Mouse (Mus musculus) intestine, postnatal 0 days (tissue): ENCODE measurements around the gene Magi2. TPM values are rescaled to one million over a fixed set of nuclear protein-coding genes. Genes with fewer than 3 reads are reported as not detected.

Experiments
- ATAC-seq: fragments of 200-750 bp; cut with Nextera tagmentation; 2 replicates; pipeline ENCODE4 v1.8.0; 2017; ENCODE audit warnings: mild to moderate bottlenecking, moderate TSS enrichment, moderate library complexity
- H3K27ac ChIP-seq: fragments of 300-500 bp; sonication (generic); 2 replicates; pipeline ENCODE4 v1.5.1; 2014; ENCODE audit warnings: mild to moderate bottlenecking, low read depth, low read length, moderate library complexity
- H3K27me3 ChIP-seq: fragments of 300-500 bp; sonication (generic); replicated peaks from 2 replicates; pipeline ENCODE4 v1.6.1; 2014; ENCODE audit warnings: low read length, mixed read lengths; ENCODE audit not compliant: control insufficient read depth, insufficient read depth
- H3K36me3 ChIP-seq: fragments of 300-500 bp; sonication (generic); 2 replicates; pipeline ENCODE4 v1.6.1; 2014; ENCODE audit warnings: mild to moderate bottlenecking, moderate library complexity; ENCODE audit not compliant: control insufficient read depth, insufficient read depth
- H3K4me1 ChIP-seq: fragments of 300-500 bp; sonication (generic); replicated peaks from 2 replicates; pipeline ENCODE4 v1.6.1; 2014; ENCODE audit warnings: antibody characterized with exemption, low read length, mixed read lengths; ENCODE audit not compliant: control insufficient read depth, insufficient read depth
- H3K4me2 ChIP-seq: fragments of 300-500 bp; sonication (generic); replicated peaks from 2 replicates; pipeline ENCODE4 v1.6.1; 2014; ENCODE audit warnings: low read depth, mild to moderate bottlenecking, moderate library complexity
- H3K4me3 ChIP-seq: fragments of 300-500 bp; sonication (generic); 2 replicates; pipeline ENCODE4 v1.5.1; 2014; ENCODE audit warnings: low read depth, low read length
- H3K9ac ChIP-seq: fragments of 300-500 bp; sonication (generic); 2 replicates; pipeline ENCODE4 v1.6.1; 2014; ENCODE audit warnings: mild to moderate bottlenecking, low read depth, low read length
- H3K9me3 ChIP-seq: fragments of 300-500 bp; sonication (generic); 2 replicates; pipeline ENCODE4 v1.6.1; 2016; ENCODE audit warnings: mixed run types; ENCODE audit not compliant: control insufficient read depth
- CTCF ChIP-seq: sonication (generic); IDR thresholded peaks from 2 replicates; pipeline ENCODE4 v1.5.1; 2016; ENCODE audit warnings: low read depth, mild to moderate bottlenecking, control low read depth, antibody characterized with exemption, moderate library complexity
- WGBS: fragments of 180-500 bp; shearing (Covaris S2); extraction: QIAGEN DNeasy Blood & Tissue Kit; methylation state at CpG from one replicate; pipeline ENCODE4 v1.1.7; 2014; 5-methylcytosine and 5-hydroxymethylcytosine counted together
- polyA plus RNA-seq: library from polyadenylated mRNA; unstranded; fragments of >200 nt; fragmentation: Nextera tagmentation; extraction: Ambion mirVana; gene quantifications from 2 replicates; pipeline ENCODE4 v1.2.1, GENCODE M21; 2015

The Magi2 gene
- polyA plus RNA-seq, 1 experiment from 2014 or later, result 1.0 TPM

- no peak for TF ChIP-seq CTCF
- Histone ChIP-seq H3K9ac (no peak overlapping the region), H3K9me3 (no peaks in the 10 kb centered on the region), H3K4me3 (no peak overlapping the region), H3K4me1 (no peaks in the 10 kb centered on the region), H3K27ac (no peak overlapping the region), H3K36me3 (no peaks in the 10 kb centered on the region), H3K27me3 (no peaks in the 10 kb centered on the region), H3K4me2 (no peak overlapping the region)
- no peak for ATAC-seq
- WGBS, result 73% methylated on average over 3 of the region's 3 CpGs
Measured at GRCm38 (mm10) chr5:19482981-19483380, 256.1 kb downstream of the Magi2 start.

DNA sequence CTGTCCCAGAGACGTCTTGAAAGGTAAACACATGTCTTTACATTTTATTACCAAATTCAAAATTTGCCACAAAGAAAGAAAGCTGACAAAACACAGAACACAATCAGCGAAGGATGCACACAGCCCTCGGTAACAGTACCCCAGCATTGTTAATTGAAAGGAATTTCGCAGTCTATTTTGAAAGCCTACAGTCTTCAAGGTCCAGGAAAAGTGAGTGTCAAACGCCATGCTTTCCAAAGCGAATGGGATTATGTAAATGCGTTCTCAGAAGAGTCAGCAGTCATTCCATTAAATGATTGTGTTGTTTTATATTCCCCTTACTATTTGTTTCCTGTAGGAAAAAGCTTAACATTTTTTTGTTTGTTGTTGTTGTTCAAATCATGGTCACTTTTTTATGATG is 261.1 kb downstream of the Magi2 start:
- Histone ChIP-seq H3K9me3 (no peaks in the 10 kb centered on the region), H3K4me2 (no peak overlapping the region), H3K27me3 (no peaks in the 10 kb centered on the region), H3K4me3 (no peak overlapping the region), H3K36me3 (no peaks in the 10 kb centered on the region), H3K27ac (no peak overlapping the region), H3K4me1 (no peaks in the 10 kb centered on the region), H3K9ac (no peak overlapping the region)
- no peak for TF ChIP-seq CTCF
- 23% methylated on average over 7 of the region's 7 CpGs for WGBS
- ATAC-seq, result no peak

DNA sequence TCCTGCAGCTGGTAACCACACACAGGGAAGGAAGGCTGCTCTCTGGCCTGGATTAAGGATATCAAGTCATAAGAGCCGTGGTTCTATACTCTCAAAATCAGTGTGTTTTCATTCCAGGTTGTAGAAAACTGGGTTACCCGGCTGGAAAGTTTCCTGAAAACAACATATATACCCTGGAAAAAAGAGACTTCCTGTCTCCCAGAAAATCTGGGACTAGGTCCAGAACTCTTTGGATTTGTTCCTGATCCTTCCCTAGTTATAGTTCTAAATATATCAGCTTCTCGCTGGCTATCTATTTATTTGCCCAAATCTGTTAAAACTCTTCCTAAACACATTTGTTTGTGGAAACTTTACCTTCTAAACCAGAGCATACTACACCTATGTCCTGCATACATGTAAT is 274.2 kb downstream of the Magi2 start:
- Histone ChIP-seq H3K27me3 (no peaks in the 10 kb centered on the region), H3K4me1 (no peaks in the 10 kb centered on the region), H3K9ac (no peak overlapping the region), H3K4me2 (no peak overlapping the region), H3K9me3 (no peaks in the 10 kb centered on the region), H3K4me3 (no peak overlapping the region), H3K36me3 (no peaks in the 10 kb centered on the region), H3K27ac (no peak overlapping the region)
- ATAC-seq, result no peak
- no peak for TF ChIP-seq CTCF
- 61% methylated on average over 3 of the region's 3 CpGs for WGBS

- ATAC-seq, result peak; percentile 31; the same call in 1 of the 2 replicates
- peak; percentile 77 for TF ChIP-seq CTCF
- Histone ChIP-seq H3K27ac (no peak overlapping the region), H3K4me1 (no peaks in the 10 kb centered on the region), H3K27me3 (no peaks in the 10 kb centered on the region), H3K9me3 (no peaks in the 10 kb centered on the region), H3K9ac (no peak overlapping the region), H3K36me3 (no peaks in the 10 kb centered on the region), H3K4me2 (no peak overlapping the region), H3K4me3 (no peak overlapping the region)
Measured at GRCm38 (mm10) chr5:19522168-19522567, 295.3 kb downstream of the Magi2 start.

GRCm38 (mm10) chr5:19539348-19539747 is 312.5 kb downstream of the Magi2 start:
- WGBS, result 19% methylated on average over 2 of the region's 2 CpGs
- no peak for ATAC-seq
- Histone ChIP-seq H3K4me3 (no peak overlapping the region), H3K9me3 (no peaks in the 10 kb centered on the region), H3K4me1 (no peaks in the 10 kb centered on the region), H3K36me3 (no peaks in the 10 kb centered on the region), H3K27me3 (no peaks in the 10 kb centered on the region), H3K9ac (no peak overlapping the region), H3K4me2 (no peak overlapping the region), H3K27ac (no peak overlapping the region)
- no peak for TF ChIP-seq CTCF

DNA sequence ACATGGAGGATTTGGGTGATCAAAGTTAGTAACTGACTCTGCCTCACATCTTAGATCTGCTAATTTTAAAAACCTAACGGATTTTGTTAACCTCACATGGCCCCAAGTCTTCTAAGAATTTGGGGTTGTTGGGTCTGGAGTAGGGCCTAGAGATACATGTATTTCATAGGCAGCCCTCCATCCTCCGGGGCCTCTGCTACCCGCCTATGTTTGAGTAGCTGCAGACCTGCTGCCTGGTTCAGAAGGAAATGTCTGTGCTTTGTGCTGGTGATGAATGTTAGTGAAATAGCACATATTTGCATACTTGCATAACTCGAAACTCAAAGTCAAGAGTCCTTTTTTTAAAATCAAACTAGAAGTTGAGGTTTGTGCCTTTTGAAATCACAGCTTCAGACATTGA is 319.6 kb downstream of the Magi2 start:
- ATAC-seq, result no peak
- H3K4me3 ChIP-seq, result no peak overlapping the region
- no peaks in the 10 kb centered on the region for H3K27me3 ChIP-seq
- H3K27ac ChIP-seq, result no peak overlapping the region
- no peaks in the 10 kb centered on the region for H3K4me1 ChIP-seq
- no peaks in the 10 kb centered on the region for H3K9me3 ChIP-seq
- TF ChIP-seq CTCF, result no peak
- no peak overlapping the region for H3K9ac ChIP-seq
- WGBS, result 64% methylated on average over 4 of the region's 4 CpGs
- H3K4me2 ChIP-seq, result no peak overlapping the region
- H3K36me3 ChIP-seq, result no peaks in the 10 kb centered on the region

DNA sequence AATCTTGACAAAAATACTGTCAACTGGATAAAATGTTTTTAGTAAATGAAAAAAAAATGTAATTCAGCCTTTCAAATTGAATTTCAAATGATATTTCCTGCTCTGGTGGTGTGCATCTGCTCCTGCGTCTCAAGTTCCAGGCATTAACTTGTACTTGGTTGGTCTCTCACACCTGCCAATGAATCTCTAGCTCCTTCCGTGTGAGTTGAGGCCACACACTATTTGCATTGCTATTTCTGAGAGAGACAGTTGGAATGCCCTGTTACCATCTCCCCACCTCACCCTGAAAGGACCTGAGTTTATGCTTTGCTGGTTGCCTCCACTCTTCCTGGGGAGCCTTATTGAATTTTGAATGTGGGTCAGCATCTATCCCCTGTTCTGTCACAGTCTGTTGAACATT is 320.1 kb downstream of the Magi2 start:
- H3K36me3 ChIP-seq, result no peaks in the 10 kb centered on the region
- no peak overlapping the region for H3K4me2 ChIP-seq
- no peaks in the 10 kb centered on the region for H3K4me1 ChIP-seq
- no peak overlapping the region for H3K4me3 ChIP-seq
- ATAC-seq, result no peak
- TF ChIP-seq CTCF, result no peak
- H3K27ac ChIP-seq, result no peak overlapping the region
- WGBS, result 51% methylated on average over 2 of the region's 2 CpGs
- no peak overlapping the region for H3K9ac ChIP-seq
- H3K9me3 ChIP-seq, result no peaks in the 10 kb centered on the region
- H3K27me3 ChIP-seq, result no peaks in the 10 kb centered on the region
